Mouse (Mus musculus) bone marrow macrophage, adult 2 months (primary cell): Measurements from ENCODE around the gene Stk39. TPM values are rescaled to one million over a fixed set of nuclear protein-coding genes. Genes with fewer than 3 reads are reported as not detected.

ENCODE experiments used
- H3K27ac ChIP-seq: 2 replicates; pipeline ENCODE4 v1.5.1; 2012; ENCODE audit warnings: low read depth, low read length; ENCODE audit not compliant: insufficient read depth
- H3K4me1 ChIP-seq: 2 replicates; pipeline ENCODE4 v1.6.1; 2012; ENCODE audit warnings: low read length; ENCODE audit not compliant: control insufficient read depth, insufficient read depth
- H3K4me3 ChIP-seq: 2 replicates; pipeline ENCODE4 v1.5.1; 2012; ENCODE audit warnings: mild to moderate bottlenecking, low read length, moderate library complexity; ENCODE audit not compliant: insufficient read depth
- CTCF ChIP-seq: IDR thresholded peaks from 2 replicates; pipeline ENCODE4 v1.5.1; 2012; ENCODE audit warnings: low read depth, mild to moderate bottlenecking, low read length, moderate library complexity
- POLR2A ChIP-seq: IDR thresholded peaks from 2 replicates; pipeline ENCODE4 v1.6.1; 2012; ENCODE audit warnings: mild to moderate bottlenecking, low read depth, low read length, borderline replicate concordance
- polyA plus RNA-seq: library from polyadenylated mRNA; stranded (reverse); fragments of >200 nt; gene quantifications from 2 replicates; pipeline ENCODE4 v1.2.4, GENCODE M21; 2012; ENCODE audit not compliant: missing spikeins, insufficient read depth, insufficient read length

Stk39 gene
- polyA plus RNA-seq, 1 experiment: 0.46 TPM

GRCm38 (mm10) chr2:68458115-68458514 is 14.0 kb downstream of the Stk39 start:
- TF ChIP-seq POLR2A (no peak), CTCF (no peak)
- no peak overlapping the region for H3K4me3 ChIP-seq
- no peaks in the 10 kb centered on the region for H3K4me1 ChIP-seq
- no peak overlapping the region for H3K27ac ChIP-seq

- no peak for TF ChIP-seq CTCF
- no peak for TF ChIP-seq POLR2A
- no peak overlapping the region for H3K27ac ChIP-seq
- H3K4me1 ChIP-seq: no peaks in the 10 kb centered on the region
- H3K4me3 ChIP-seq: no peak overlapping the region
Observed at GRCm38 (mm10) chr2:68457455-68458032, 14.5 kb downstream of the Stk39 start.

DNA sequence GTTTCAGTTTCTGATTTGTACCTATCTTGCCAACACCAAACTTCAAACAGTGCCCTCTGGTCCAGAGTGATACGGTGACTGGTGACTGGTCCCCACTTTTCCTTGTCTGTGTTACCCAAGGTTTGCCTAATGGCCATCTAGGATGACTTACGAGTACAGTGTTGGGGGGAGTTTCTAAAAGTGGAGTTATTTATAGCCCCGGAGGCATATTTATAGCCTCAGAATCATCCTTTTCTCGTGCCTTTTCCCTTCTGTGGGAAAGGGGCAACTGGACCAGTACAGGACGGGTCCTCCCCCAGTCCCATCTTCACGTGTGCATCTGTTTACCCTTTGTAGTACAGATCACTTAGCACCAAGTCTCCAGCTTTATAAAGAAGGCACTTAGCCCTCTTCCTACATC is 15.2 kb downstream of the Stk39 start:
- TF ChIP-seq POLR2A (no peak), CTCF (no peak)
- no peak overlapping the region for H3K27ac ChIP-seq
- no peaks in the 10 kb centered on the region for H3K4me1 ChIP-seq
- no peak overlapping the region for H3K4me3 ChIP-seq

DNA sequence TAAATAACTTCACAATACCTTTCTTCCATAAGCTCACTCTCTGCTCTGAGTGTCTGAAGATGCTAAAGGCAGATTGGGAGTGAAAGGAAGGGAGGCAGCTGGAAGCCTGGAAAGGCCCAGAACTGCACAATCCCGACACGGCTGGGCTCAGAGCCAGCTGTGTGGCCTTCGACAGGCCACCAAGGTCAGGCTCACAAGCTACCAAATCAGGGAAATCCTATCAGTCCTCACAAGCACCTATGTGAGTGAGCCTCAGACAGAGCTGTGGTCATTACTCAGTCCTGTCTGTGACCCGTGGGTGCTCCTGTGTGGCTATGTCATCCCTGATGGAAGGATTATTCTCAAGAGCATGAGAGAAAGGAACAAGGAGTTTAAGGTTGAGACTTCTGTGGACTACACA is 19.7 kb downstream of the Stk39 start:
- Histone ChIP-seq H3K27ac (no peak overlapping the region), H3K4me1 (no peaks in the 10 kb centered on the region), H3K4me3 (no peak overlapping the region)
- TF ChIP-seq CTCF: no peak
- no peak for TF ChIP-seq POLR2A

DNA sequence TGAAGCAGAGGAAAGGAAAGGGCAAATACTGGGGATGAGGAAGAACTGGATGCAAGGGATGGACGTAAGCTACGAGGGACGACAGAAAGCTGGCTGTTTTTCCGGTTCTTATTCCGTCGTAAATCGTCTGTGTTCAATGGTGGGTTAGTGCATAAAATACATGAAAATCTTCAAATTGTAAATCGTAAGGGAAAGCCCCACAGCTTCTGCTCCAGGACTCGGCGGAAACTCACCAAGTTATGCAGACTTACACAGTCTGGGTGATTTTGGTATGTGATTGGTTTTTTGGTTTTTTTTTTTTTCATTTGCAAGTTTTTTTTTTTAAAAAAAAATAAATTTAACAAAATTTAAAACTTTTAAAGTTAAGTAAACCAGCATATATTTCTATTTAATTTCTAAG is 24.0 kb downstream of the Stk39 start:
- TF ChIP-seq POLR2A: no peak
- TF ChIP-seq CTCF: no peak
- Histone ChIP-seq H3K4me3 (no peak overlapping the region), H3K4me1 (no peaks in the 10 kb centered on the region), H3K27ac (no peak overlapping the region)

DNA sequence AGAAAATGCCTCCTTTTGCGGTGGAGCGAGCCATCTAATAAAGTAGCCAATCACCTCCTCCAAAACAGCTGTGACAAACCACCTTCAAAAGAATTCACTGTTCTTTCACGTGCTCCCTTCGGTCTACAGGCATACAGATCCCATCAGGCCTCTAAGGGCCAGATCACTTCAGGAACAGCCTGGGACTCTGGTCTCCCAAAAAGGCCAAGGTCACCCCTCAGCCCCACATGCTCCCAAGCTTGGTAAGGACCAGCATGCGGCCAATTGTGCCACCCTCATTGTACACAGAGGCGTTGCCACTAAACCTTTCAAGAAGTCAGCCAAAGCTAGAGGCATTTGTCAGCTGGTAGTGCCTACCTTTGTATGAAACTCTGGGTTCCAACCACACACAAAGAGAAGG is 28.9 kb downstream of the Stk39 start:
- Histone ChIP-seq H3K4me3 (no peak overlapping the region), H3K27ac (no peak overlapping the region), H3K4me1 (no peaks in the 10 kb centered on the region)
- TF ChIP-seq POLR2A (no peak), CTCF (no peak)

- Histone ChIP-seq H3K4me3 (no peak overlapping the region), H3K4me1 (no peaks in the 10 kb centered on the region), H3K27ac (no peak overlapping the region)
- no peak for TF ChIP-seq POLR2A
- TF ChIP-seq CTCF: no peak
Observed at GRCm38 (mm10) chr2:68442113-68442717, 29.9 kb downstream of the Stk39 start.

DNA sequence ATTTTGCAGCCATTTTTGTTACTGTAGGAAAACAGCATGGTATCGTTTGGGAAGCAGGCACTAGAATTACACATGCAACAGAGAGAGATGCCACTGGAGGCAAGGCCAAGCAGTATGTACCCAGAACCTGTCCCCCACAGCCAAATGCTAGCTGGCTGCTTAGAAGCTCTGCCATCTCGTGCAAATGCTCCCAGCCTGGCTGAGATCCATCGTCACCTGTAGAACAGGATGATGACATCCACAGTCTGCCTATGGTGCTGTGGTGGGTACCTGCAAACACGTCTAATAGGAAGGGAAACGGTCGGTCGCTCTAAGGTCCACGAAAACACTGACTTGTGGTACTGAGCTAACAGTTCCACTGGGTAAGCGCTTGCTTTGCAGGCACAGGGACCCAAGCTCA is 32.5 kb downstream of the Stk39 start:
- Histone ChIP-seq H3K27ac (no peak overlapping the region), H3K4me3 (no peak overlapping the region), H3K4me1 (no peaks in the 10 kb centered on the region)
- no peak for TF ChIP-seq CTCF
- no peak for TF ChIP-seq POLR2A

DNA sequence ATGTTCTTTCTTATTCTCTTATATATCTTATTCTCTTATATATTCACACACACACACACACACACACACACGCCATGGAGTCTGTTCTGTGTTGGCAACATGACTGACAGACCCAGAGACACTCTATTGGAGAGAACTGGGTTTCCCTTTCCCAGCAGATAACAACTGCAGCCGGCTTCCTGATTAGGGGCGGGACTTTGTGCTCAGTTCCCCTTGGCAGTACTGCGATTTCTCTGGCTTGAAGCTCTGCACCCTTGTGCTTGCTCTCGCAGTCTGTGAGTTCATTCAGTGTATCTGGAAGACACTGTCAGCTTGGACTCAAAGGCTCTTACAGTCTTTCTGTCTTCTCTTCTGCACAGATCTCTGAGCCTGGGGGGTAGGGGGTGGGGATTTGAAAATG is 34.1 kb downstream of the Stk39 start:
- no peak for TF ChIP-seq CTCF
- TF ChIP-seq POLR2A: no peak
- Histone ChIP-seq H3K4me3 (no peak overlapping the region), H3K4me1 (no peaks in the 10 kb centered on the region)

DNA sequence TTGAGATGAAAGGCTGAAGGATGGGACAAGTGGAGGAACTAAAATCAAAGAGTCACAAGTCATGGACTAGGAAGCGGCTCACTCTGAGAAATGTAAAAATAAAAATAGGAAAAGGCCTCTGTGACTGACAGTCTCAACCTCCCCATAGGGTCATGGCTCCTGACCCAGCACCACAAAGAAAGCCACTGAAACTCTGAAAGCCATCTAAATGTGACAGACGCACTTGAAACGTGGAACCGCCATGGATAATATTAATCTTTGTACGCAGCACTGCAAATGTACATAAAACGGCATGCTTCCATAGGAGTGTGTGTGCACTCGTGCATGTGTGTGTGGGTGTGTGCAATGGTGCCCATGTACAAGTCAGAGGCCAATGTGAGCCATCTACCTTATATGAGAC is 34.9 kb downstream of the Stk39 start:
- Histone ChIP-seq H3K27ac (no peak overlapping the region), H3K4me1 (no peaks in the 10 kb centered on the region), H3K4me3 (no peak overlapping the region)
- no peak for TF ChIP-seq CTCF

More for the DNA sequence above, 34.1 kb downstream of the Stk39 start:
- no peak overlapping the region for H3K27ac ChIP-seq

GRCm38 (mm10) chr2:68436305-68436704 is 35.8 kb downstream of the Stk39 start:
- Histone ChIP-seq H3K27ac (no peak overlapping the region), H3K4me1 (no peaks in the 10 kb centered on the region), H3K4me3 (no peak overlapping the region)
- TF ChIP-seq POLR2A: no peak
- no peak for TF ChIP-seq CTCF
